Mouse (Mus musculus) neural tube, embryonic 15.5 days (tissue): ENCODE measurements at regions not wholly inside any gene's neighbourhood (a gene's known extent, or its start where the extent isn't known, plus 50 kb on each side); places are given as distances from the start of the nearest gene placed in this dataset.

Experiments used
- ATAC-seq: fragments of 200-750 bp; cut with Nextera tagmentation; 2 replicates; pipeline ENCODE4 v1.8.0; 2017; ENCODE audit warnings: mild to moderate bottlenecking, moderate TSS enrichment, moderate library complexity; ENCODE audit not compliant: low FRiP score
- H3K27ac ChIP-seq: fragments of 300-500 bp; sonication (generic); replicated peaks from 2 replicates; pipeline ENCODE4 v1.5.1; 2015; ENCODE audit warnings: mild to moderate bottlenecking, inconsistent platforms
- H3K27me3 ChIP-seq: fragments of 300-500 bp; sonication (generic); replicated peaks from 2 replicates; pipeline ENCODE4 v1.6.1; 2015; ENCODE audit warnings: inconsistent platforms
- H3K36me3 ChIP-seq: fragments of 300-500 bp; sonication (generic); 2 replicates; pipeline ENCODE4 v1.6.1; 2015; ENCODE audit warnings: inconsistent platforms
- H3K4me1 ChIP-seq: fragments of 300-500 bp; sonication (generic); 2 replicates; pipeline ENCODE4 v1.6.1; 2015; ENCODE audit warnings: inconsistent platforms
- H3K4me2 ChIP-seq: fragments of 300-500 bp; sonication (generic); 2 replicates; pipeline ENCODE4 v1.6.1; 2015; ENCODE audit warnings: inconsistent platforms, mild to moderate bottlenecking, moderate library complexity
- H3K4me3 ChIP-seq: fragments of 300-500 bp; sonication (generic); replicated peaks from 2 replicates; pipeline ENCODE4 v1.5.1; 2015; ENCODE audit warnings: mild to moderate bottlenecking, inconsistent platforms
- H3K9ac ChIP-seq: fragments of 300-500 bp; sonication (generic); replicated peaks from 2 replicates; pipeline ENCODE4 v1.6.1; 2015; ENCODE audit warnings: mild to moderate bottlenecking, inconsistent platforms
- H3K9me3 ChIP-seq: fragments of 300-500 bp; sonication (generic); replicated peaks from 2 replicates; pipeline ENCODE4 v1.6.1; 2016; ENCODE audit warnings: inconsistent platforms
- WGBS: fragments of 180-500 bp; shearing (Covaris S2); methylation state at CpG from one replicate; pipeline ENCODE4 v1.1.7; 2015; ENCODE audit warnings: mixed read lengths; 5-methylcytosine and 5-hydroxymethylcytosine counted together

- no peak overlapping the region for H3K27ac ChIP-seq
- no peaks in the 10 kb centered on the region for H3K36me3 ChIP-seq
- H3K4me2 ChIP-seq = no peak overlapping the region
- 92% methylated on average over 7 of the region's 7 CpGs for WGBS
- no peaks in the 10 kb centered on the region for H3K9me3 ChIP-seq
- no peaks in the 10 kb centered on the region for H3K4me1 ChIP-seq
- no peaks in the 10 kb centered on the region for H3K27me3 ChIP-seq
- ATAC-seq = no peak
- no peak overlapping the region for H3K4me3 ChIP-seq
- no peak overlapping the region for H3K9ac ChIP-seq
Measured at GRCm38 (mm10) chr1:183904564-183904963, 108.5 kb upstream of the Dusp10 start.

- 83% methylated on average over 11 of the region's 11 CpGs for WGBS
- no peaks in the 10 kb centered on the region for H3K4me1 ChIP-seq
- H3K9me3 ChIP-seq = no peaks in the 10 kb centered on the region
Measured at GRCm38 (mm10) chr1:183905345-183906142, 107.6 kb upstream of the Dusp10 start.

GRCm38 (mm10) chr1:183917656-183918055, 95.4 kb upstream of the Dusp10 start:
- Histone ChIP-seq H3K27ac (no peak overlapping the region), H3K9me3 (no peaks in the 10 kb centered on the region), H3K4me3 (no peak overlapping the region), H3K27me3 (no peaks in the 10 kb centered on the region), H3K4me2 (no peak overlapping the region), H3K4me1 (no peaks in the 10 kb centered on the region), H3K36me3 (no peaks in the 10 kb centered on the region), H3K9ac (no peak overlapping the region)
- ATAC-seq = no peak
- 95% methylated on average over 3 of the region's 3 CpGs for WGBS

More at GRCm38 (mm10) chr1:183905345-183906142, 107.6 kb upstream of the Dusp10 start:
- no peak overlapping the region for H3K9ac ChIP-seq
- no peak overlapping the region for H3K4me3 ChIP-seq
- no peak for ATAC-seq
- H3K36me3 ChIP-seq = no peaks in the 10 kb centered on the region
- no peaks in the 10 kb centered on the region for H3K27me3 ChIP-seq
- no peak overlapping the region for H3K4me2 ChIP-seq
- H3K27ac ChIP-seq = no peak overlapping the region

DNA sequence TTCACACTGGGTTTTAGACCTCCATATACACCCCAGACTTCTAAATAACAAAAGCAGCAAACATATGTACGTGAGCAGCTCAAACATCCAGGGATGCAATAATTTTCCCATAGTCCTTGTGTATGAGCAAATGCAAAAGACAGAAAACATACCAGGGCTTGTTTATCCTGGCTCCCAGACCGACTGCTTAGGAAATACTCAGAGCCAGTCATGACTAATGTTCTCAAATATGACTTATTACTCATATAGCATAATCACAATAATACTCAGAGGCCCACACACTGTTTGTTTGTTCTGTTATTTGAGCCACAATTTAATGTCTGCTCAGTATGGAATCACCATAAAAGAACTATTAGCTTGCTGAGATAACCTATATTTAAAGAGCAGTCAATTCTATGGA, 91.8 kb upstream of the Dusp10 start:
- no peaks in the 10 kb centered on the region for H3K27me3 ChIP-seq
- H3K9ac ChIP-seq = no peak overlapping the region
- no peak overlapping the region for H3K27ac ChIP-seq
- no peaks in the 10 kb centered on the region for H3K4me1 ChIP-seq
- ATAC-seq = no peak
- no peak overlapping the region for H3K4me2 ChIP-seq
- H3K36me3 ChIP-seq = no peaks in the 10 kb centered on the region
- 72% methylated on average over 2 of the region's 2 CpGs for WGBS
- no peaks in the 10 kb centered on the region for H3K9me3 ChIP-seq
- H3K4me3 ChIP-seq = no peak overlapping the region

DNA sequence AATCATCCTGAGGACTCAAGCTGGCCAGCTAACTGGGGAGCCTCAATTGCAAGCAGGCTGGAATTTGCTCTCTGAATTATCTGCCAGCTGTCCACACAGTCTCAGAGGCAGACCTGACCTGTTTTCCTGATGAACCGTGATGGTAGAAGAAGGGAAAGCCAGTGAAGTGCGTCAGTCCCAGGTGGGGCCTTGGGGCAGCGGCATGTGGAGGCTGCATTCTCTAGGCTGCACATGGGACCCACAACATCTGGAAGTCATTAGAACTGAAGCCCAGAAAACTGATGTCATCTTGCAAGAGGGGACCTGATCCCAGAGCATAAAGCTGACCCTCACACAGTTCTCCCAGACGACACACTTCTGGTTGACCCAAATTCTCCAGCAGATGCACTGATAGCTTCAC, 84.6 kb upstream of the Dusp10 start:
- Histone ChIP-seq H3K27me3 (no peaks in the 10 kb centered on the region), H3K4me3 (no peak overlapping the region), H3K9me3 (no peaks in the 10 kb centered on the region), H3K36me3 (no peaks in the 10 kb centered on the region), H3K4me1 (no peaks in the 10 kb centered on the region), H3K27ac (no peak overlapping the region), H3K4me2 (no peak overlapping the region), H3K9ac (no peak overlapping the region)
- 86% methylated on average over 4 of the region's 4 CpGs for WGBS
- ATAC-seq = no peak

GRCm38 (mm10) chr1:183930363-183930982, 82.6 kb upstream of the Dusp10 start:
- Histone ChIP-seq H3K4me2 (no peak overlapping the region), H3K9me3 (no peaks in the 10 kb centered on the region), H3K4me3 (no peak overlapping the region), H3K36me3 (no peaks in the 10 kb centered on the region), H3K4me1 (no peaks in the 10 kb centered on the region), H3K27me3 (no peaks in the 10 kb centered on the region), H3K27ac (no peak overlapping the region), H3K9ac (no peak overlapping the region)
- 77% methylated on average over 4 of the region's 4 CpGs for WGBS
- ATAC-seq = no peak

DNA sequence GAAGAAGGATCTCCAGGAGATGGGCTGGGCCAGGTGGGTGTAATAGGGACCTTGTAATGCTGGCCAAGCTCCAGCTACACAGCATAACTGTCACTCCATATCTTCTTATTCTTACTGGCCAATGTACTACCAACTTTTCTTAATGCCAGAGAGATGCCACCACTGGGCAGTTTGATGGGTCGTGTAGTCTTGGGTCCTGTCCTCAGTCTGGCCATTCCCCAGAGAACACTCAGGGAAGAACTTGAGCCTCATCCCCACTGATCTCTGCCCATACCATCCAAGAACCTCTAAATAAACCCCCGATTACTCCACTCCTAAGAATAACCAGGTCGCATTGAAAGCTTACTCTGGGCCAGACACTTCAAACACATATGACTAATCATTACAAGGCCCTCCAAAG, 82.0 kb upstream of the Dusp10 start:
- WGBS = 80% methylated on average over 3 of the region's 3 CpGs
- no peak for ATAC-seq
- no peak overlapping the region for H3K27ac ChIP-seq
- H3K4me2 ChIP-seq = no peak overlapping the region
- no peak overlapping the region for H3K9ac ChIP-seq
- no peaks in the 10 kb centered on the region for H3K36me3 ChIP-seq
- no peak overlapping the region for H3K4me3 ChIP-seq
- H3K27me3 ChIP-seq = no peaks in the 10 kb centered on the region
- H3K9me3 ChIP-seq = no peaks in the 10 kb centered on the region
- no peaks in the 10 kb centered on the region for H3K4me1 ChIP-seq

DNA sequence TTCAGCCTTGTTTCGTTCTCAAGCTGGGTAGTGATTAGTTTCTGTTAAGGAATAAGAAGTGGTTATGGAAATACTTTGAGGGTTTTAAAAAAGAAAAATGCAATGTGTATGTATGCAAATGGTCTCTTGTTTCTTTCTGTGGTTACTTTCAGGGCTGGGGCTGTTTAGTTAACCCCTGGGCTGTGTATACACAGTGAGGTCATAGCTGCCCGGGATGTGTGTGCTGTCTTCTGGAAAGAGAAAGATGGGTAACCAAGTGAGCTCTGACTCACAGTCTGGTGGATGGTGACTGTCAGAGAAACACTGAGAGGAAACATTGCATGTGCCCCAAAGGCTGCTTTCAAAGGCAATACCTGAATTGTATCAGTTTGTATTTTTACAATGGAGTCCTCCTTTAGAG, 79.3 kb upstream of the Dusp10 start:
- H3K36me3 ChIP-seq = no peaks in the 10 kb centered on the region
- ATAC-seq = no peak
- WGBS = 92% methylated on average over 2 of the region's 2 CpGs

DNA sequence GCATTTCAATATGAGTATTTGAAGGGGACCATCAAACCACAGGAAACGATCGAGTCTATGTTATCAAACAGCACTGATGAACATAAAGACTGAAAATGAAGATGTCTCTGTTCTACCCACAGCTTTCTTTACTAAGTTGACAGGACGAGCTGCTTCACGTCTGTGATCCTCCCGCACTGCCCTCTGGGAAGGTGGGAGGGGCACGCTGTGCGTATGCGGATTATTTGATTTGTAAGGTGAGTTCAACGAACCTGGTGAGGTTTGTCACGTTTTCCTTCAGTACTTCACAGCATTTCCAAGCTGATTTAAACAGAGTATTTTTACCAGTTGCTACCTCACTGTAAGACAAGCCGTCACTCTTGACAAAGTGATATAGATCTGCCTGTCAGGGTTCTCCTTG, 75.9 kb upstream of the Dusp10 start:
- no peak for ATAC-seq
- WGBS = 95% methylated on average over 11 of the region's 11 CpGs
- H3K36me3 ChIP-seq = no peaks in the 10 kb centered on the region

More for the DNA sequence above, 79.3 kb upstream of the Dusp10 start:
- Histone ChIP-seq H3K4me1 (no peaks in the 10 kb centered on the region), H3K4me3 (no peak overlapping the region), H3K9me3 (no peaks in the 10 kb centered on the region), H3K9ac (no peak overlapping the region), H3K27ac (no peak overlapping the region), H3K4me2 (no peak overlapping the region), H3K27me3 (no peaks in the 10 kb centered on the region)

DNA sequence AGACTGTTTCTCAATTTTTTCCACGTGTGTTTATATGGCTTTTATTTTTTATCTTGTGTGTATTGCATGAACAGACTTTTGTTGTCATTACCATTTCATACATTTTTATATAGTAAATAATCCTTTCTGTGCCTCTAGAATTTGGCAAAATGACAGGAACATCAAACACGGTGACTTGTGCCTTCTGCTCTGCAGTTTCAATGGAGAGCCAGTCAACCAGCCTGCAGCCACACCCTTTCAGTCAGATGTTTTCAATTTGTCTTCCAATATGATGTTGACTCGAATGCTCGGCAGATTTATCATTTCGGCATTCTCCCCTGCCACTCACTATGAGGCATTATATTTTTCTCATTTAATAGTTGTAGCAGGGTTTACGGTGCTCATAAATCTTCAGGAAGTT, 74.7 kb upstream of the Dusp10 start:
- Histone ChIP-seq H3K9me3 (no peaks in the 10 kb centered on the region), H3K9ac (no peak overlapping the region), H3K27ac (no peak overlapping the region), H3K27me3 (no peaks in the 10 kb centered on the region), H3K4me1 (no peaks in the 10 kb centered on the region), H3K4me2 (no peak overlapping the region), H3K4me3 (no peak overlapping the region), H3K36me3 (no peaks in the 10 kb centered on the region)
- 73% methylated on average over 6 of the region's 6 CpGs for WGBS
- no peak for ATAC-seq

More for the DNA sequence above, 75.9 kb upstream of the Dusp10 start:
- Histone ChIP-seq H3K4me1 (no peaks in the 10 kb centered on the region), H3K27me3 (no peaks in the 10 kb centered on the region), H3K27ac (no peak overlapping the region), H3K9ac (no peak overlapping the region), H3K4me3 (no peak overlapping the region), H3K4me2 (no peak overlapping the region), H3K9me3 (no peaks in the 10 kb centered on the region)

GRCm38 (mm10) chr1:183940706-183941105, 72.4 kb upstream of the Dusp10 start:
- H3K4me3 ChIP-seq = no peak overlapping the region
- 85% methylated on average over 2 of the region's 2 CpGs for whole genome bisulfite sequencing
- H3K36me3 ChIP-seq = no peaks in the 10 kb centered on the region
- H3K27me3 ChIP-seq = no peaks in the 10 kb centered on the region
- H3K9ac ChIP-seq = no peak overlapping the region
- H3K4me2 ChIP-seq = no peak overlapping the region
- no peak overlapping the region for H3K27ac ChIP-seq
- no peaks in the 10 kb centered on the region for H3K9me3 ChIP-seq
- ATAC-seq = no peak
- no peaks in the 10 kb centered on the region for H3K4me1 ChIP-seq

DNA sequence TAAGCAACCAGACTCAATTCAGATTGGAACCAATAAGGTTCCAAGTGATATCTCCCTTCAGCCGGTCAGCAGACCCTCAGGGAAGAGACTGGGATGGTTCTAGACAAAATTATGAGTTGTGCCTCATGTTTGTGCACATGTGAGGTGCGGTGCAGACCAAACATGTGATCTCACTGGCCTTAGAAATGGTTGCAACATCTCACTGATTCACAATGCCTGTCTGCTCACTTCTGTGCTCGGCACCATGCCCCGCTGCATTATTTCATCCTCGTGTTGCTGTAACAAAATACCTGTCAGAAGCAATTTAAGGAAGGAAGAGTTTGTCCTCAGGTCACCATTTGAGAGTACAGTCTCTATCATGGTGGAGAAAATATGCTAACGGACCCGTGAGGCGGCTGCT, 66.9 kb upstream of the Dusp10 start:
- Histone ChIP-seq H3K4me2 (no peak overlapping the region), H3K27me3 (no peaks in the 10 kb centered on the region), H3K4me3 (no peak overlapping the region), H3K9me3 (no peaks in the 10 kb centered on the region), H3K4me1 (no peaks in the 10 kb centered on the region), H3K9ac (no peak overlapping the region), H3K36me3 (no peaks in the 10 kb centered on the region), H3K27ac (no peak overlapping the region)
- ATAC-seq = no peak
- WGBS = 91% methylated on average over 8 of the region's 8 CpGs
